Mouse (Mus musculus): ENCODE results near the gene Ctxn1. TPM values are rescaled to one million over a fixed set of nuclear protein-coding genes. Genes with fewer than 3 reads are reported as not detected.

Gene Ctxn1
- 2.0 TPM for total RNA-seq (2023)

DNA sequence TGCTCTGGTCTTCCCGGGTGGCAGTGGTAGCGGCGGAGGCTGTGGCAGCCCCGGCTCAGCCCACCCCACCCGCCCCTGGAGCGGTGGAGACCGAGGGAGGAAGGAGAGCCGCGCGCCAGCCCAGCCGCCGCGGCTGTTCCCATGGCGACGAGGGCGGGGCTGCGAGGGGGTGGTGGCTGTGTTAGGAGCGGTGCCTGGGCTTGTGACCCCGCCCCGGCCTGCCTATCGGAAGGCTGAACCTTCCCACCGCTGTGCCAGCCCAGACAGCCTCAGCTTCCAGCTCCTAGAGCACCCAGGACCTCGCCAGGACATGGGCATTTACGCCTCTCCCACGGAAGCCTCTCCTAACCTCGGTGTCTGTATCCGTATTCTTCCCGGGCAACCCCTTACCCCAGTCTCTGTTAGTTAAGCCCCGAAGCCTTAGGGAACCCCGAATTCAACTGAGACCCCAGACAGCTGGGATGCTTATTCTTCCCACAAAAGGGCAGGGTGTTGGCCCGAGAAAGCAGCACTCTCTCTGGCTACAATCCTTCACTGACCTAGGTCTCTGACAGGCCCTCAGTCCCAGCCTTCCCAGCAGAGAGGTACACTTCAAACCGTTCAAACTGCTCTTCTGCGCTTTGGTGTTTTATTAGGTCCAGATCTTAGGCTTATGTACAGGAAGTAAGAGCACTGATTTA, at the start of gene Ctxn1:
TSS of gene Ctxn1 (minus strand) at position 150 of the 680 bp plus-strand sequence.

GRCm38 (mm10) chr8:4275275-4276110, 16.4 kb upstream of the Ctxn1 start, which contains the start of gene Timm44:
Timm44 (minus strand) TSS chr8:4275913.

DNA sequence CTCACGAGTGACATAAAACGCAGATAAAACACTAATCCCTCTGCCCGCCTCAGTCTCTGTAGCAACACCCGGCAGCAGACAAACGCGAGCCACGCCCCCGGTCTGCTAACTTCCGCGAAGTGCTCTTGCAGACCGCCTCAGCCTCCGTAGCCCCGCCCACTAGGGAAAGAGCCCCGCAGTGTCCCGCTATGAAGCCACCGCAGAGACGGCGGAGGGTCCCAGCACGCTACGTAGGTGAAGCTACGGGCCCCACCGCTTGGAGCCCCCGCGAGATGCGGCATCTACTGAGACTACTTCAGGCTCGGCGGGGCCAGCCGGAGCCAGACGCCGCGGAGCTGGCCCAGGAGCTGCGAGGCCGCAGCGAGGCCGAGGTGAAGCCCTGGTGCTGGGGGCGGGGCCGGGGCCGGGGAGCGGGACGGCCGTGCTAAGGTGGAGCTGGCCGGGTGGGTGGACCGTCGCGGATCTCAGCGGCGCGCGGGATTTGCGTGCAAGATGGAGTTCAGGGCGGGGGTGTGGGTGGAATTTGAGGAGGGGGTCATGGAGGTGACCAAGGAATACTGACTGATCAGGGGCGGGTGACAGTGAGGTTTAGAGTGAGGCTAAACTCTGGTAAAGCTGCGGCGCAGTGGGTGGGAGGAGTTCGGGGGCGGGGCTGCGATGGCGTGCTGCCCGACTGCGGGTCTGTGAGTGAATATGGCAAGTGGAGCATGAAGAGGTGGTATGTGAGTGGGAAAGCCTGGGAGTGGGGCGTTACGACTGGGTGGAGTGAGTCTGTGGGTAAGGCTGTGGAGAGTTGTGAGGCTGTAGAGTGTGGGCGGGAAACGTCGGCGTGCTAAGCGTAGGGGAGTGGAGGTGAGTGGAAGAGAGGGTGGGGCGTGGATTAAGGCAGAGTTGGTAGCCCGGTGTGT, 5.9 kb downstream of the Ctxn1 start, which contains the start of gene Snapc2:
TSS of gene Snapc2 (plus strand) at position 147 of the 908 bp plus-strand sequence.

GRCm38 (mm10) chr8:4247951-4248540, 11.0 kb downstream of the Ctxn1 start, which contains the start of gene Tgfbr3l:
Tgfbr3l (plus strand) TSS chr8:4248214.

GRCm38 (mm10) chr8:4238434-4239192, 20.5 kb downstream of the Ctxn1 start, which contains the start of the genes Map2k7 and Gm49320:
Map2k7 (plus strand) TSS chr8:4238740.
Gm49320 (plus strand) TSS chr8:4238865.

DNA sequence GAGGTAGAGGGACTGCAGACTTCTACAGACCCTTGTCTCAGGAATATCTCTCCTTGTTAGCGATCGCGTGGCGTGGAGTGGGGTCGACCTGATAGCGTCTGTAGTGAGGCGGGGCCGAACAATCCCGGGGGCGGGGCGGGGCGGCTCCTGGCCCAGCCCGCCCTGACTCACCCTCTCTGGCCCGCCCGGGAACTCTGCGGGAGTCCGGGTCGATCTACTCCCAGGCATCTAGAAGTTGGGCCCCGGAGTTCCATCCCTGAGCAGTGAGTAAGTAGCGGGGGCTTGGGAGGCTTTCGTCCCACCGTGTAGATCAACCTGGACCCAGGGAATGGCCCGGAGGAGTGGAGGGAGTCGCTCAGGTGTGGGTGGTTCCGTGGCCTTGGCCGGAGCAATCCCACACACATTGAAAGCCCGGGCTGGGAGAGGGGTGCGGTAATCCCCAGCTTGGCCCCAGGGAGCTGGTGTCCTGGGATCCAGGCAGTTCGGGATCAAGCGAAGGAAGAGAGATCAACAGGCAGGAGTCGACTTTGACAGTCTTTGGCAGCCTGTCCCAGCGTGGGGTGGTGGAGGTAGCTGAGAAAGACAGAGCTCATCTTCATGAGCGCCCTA, 32.2 kb downstream of the Ctxn1 start, which contains the start of gene Lrrc8e:
TSS of gene Lrrc8e (plus strand) at position 89 of the 609 bp plus-strand sequence.

DNA sequence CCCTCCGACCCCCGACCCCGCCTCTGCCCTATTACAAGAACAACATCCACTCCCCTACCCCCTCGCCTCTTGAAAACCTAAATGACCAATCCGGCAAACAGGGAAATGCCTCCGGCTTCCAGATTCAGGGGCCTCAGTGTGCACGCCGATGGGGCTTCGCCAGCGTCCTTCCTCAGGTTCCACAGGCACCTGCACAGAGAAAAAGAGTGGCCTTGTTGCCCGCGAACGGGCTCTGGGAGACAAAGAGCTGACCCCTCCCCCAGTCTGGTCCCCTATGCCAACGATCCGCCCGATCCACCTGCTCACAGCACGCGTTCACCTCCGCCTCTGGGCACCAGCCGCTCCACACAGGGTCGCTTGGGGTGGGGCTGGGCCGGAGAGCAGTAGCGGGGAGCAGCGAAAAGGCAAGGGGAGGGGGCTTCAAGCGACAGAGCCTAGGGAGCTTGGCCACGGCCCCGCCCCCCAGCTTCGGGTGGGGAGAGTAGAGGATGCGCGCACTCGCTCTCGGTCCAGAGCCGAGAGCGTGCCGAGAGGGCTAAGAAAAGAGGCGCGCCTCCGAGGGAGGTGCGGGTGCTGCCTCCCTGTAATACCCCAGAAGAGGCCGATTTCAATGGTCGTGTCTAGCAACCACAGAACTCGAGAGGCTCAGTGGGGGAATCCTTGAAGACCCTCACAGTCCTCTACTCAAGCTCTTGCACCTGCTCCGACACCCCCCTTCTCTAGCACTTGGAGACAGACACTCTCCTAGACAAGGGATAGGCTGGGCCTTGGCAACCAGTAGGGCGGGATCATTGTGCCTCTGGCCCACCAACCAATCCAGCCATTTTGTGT, 42.1 kb downstream of the Ctxn1 start, which contains the start of gene Prr36:
TSS of gene Prr36 (minus strand) at position 669 of the 831 bp plus-strand sequence.

Other genes starting within 250 kb of the Ctxn1 start
- gene Cd209f, start 153.4 kb downstream of the Ctxn1 start, total RNA-seq (2023) = not detected
- not detected for gene Cd209g, start 125.2 kb downstream of the Ctxn1 start, total RNA-seq (2023)
- 17.2 TPM for gene Evi5l, start 92.7 kb downstream of the Ctxn1 start, total RNA-seq (2023)
- not detected for gene Prr36, start 41.8 kb downstream of the Ctxn1 start, total RNA-seq (2023)
- not detected for gene Lrrc8e, start 32.4 kb downstream of the Ctxn1 start, total RNA-seq (2023)
- gene Map2k7, start 20.5 kb downstream of the Ctxn1 start, total RNA-seq (2023) = 127 TPM
- not detected for gene Gm49320, start 20.4 kb downstream of the Ctxn1 start, total RNA-seq (2023)
- gene Tgfbr3l, start 11.1 kb downstream of the Ctxn1 start, total RNA-seq (2023) = 36.3 TPM
- gene Snapc2, start 6.2 kb downstream of the Ctxn1 start, total RNA-seq (2023) = 12.7 TPM
- gene Timm44, start 16.6 kb upstream of the Ctxn1 start, total RNA-seq (2023) = 98.9 TPM
- 17.6 TPM for gene Ccl25, start 65.9 kb upstream of the Ctxn1 start, total RNA-seq (2023)
- gene Elavl1, start 66.1 kb upstream of the Ctxn1 start, total RNA-seq (2023) = 91.2 TPM
- 34.6 TPM for gene Cers4, start 233.8 kb upstream of the Ctxn1 start, total RNA-seq (2023)

Measured in CD8-positive naive resting alpha-beta T cell, adult 57 days (primary cell).